Mouse (Mus musculus) adrenal gland, adult 18-20 months (tissue): ENCODE results near the gene Mcmbp. TPM values are rescaled to one million over a fixed set of nuclear protein-coding genes. Genes with fewer than 3 reads are reported as not detected.
A peak's percentile ranks its signal among the peaks of the same experiment; 100 is the strongest.
"Not testable (repeated sequence)": the region's sequence is repeated elsewhere in the genome, so short reads cannot be mapped to it uniquely, and the experiment has no call there.

Experiments
- DNase-seq, 2 experiments: peaks; one replicate each; pipeline ENCODE4 v3.0.0; 2021 to 2022; ENCODE audit warnings: low spot score in 2 of 2
- total RNA-seq, 2 experiments: library from RNA; stranded (reverse); gene quantifications; 1 replicate in 1 of 2; 2 replicates in 1 of 2; pipeline ENCODE4 v1.2.3; 2021

Gene Mcmbp
- total RNA-seq, 2 experiments from 2014 or later: 29.4 to 34.5 TPM

DNA sequence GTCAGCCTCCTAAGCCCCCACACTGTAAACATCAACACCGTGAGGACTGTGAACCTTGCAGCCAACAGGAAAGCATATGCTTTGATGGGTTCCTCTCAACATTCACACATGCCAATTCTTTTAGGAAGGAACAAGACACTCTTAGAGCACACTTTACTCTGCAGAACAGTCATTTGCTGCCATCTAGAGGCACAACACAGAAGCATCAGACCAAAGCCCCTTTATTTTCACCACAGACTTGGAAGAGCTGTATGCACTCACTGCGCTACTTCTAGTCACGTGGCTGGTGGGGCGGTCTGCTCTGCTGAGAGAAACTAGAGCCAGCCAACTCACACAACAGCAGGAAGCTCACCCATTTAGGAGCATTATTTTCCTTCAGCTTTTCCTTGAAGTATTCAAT, 15.5 kb downstream of the Mcmbp start:
- peak; percentile 18 to 27 for DNase-seq

GRCm38 (mm10) chr7:128717991-128718390, 22.3 kb downstream of the Mcmbp start:
- no peak for DNase-seq

DNA sequence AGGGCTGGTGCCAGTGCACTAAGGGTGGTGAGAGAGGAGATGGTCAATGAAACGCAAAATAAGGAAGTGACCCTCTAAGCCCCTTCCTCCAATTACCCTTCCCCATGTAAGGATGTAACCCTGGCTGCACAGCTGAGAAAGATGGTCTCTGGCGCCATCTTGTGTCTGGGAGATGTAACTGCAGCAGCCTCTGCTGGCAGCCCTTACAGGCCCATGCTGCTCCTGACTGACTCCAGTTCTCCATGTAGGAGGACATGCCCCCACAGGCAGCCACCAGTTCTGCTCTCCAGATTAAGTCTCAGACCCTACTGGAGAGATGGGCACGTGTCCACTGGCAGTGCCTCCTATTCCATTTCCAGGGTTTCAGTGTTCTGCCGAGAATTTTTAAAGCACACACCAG, 34.6 kb downstream of the Mcmbp start:
- DNase-seq: peak; percentile 64 to 70

DNA sequence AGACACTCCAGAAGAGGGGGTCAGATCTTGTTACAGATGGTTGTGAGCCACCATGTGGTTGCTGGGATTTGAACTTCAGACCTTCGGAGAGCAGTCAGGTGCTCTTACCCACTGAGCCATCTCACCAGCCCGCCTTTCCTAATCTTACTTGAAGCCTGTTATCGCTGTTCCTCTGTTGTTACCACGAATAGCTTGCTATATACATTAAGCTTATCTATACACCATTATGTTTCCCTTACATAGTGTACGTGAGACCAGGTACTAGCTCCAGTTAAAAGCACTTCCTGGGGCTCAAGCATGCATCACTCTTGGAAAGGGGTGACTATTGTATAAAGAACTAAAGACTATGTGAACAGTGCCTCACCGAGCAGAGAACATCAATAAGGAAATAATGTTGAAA, 40.3 kb downstream of the Mcmbp start:
- DNase-seq: not testable (repeated sequence)

DNA sequence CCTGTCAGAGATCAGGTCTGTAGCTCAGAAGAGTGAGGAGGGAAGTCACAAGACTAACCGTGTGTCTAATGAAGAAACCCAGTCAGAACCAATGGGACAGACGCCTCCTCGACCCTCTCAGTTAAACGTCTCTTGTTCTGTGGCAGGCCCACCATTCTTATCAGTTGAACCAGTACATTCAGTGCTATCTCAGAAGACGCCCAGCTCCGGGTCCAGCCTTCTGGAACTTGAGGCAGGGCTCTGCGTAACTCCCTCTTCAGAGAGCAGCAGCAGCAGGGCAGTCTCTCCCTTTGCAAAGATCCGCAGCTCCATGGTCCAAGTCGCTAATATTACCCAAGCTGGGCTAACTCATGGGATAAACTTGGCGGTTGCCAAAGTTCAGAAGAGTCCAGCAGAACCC, 45.4 kb downstream of the Mcmbp start:
- no peak for DNase-seq

DNA sequence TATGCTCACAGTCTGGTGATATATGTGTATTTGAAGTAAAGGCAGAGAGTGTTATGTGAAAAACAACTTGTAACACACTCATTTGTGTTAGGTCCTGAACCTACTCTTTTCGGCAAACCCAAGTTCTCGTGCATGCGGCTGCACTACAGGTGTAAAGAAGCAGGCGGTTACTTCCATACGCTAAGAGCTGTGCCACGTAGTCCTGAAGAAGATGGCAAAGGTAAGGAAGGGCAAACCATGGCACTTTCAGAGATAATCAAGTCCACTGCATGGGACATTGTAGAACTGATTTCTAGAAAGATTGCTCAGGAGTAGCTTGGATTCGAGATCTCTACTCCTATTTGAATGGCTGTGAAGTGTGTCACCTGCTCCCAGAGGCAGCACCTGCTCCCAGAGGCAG, 48.1 kb downstream of the Mcmbp start:
- no peak for DNase-seq

DNA sequence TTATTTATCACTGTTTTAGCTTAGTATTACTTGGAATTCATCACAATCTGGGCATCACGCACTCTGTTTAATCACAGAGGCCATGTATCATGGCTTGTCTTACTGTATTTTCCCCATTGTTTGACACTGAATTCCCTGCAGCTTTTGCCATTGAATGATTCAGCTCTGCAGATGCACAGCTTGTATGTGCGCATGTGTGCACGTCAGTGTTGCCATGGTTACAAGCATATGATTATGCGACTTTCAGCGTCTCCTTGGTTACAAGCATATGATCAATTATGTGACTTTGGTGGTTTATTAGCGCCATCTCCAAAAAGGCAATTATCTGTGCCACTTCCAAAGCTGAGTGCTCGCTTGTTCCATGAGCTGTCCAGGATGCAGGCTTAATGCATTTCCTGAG, 49.5 kb downstream of the Mcmbp start:
- DNase-seq: no peak

GRCm38 (mm10) chr7:128690070-128690469, 50.2 kb downstream of the Mcmbp start:
- peak; percentile 91 to 92 for DNase-seq

DNA sequence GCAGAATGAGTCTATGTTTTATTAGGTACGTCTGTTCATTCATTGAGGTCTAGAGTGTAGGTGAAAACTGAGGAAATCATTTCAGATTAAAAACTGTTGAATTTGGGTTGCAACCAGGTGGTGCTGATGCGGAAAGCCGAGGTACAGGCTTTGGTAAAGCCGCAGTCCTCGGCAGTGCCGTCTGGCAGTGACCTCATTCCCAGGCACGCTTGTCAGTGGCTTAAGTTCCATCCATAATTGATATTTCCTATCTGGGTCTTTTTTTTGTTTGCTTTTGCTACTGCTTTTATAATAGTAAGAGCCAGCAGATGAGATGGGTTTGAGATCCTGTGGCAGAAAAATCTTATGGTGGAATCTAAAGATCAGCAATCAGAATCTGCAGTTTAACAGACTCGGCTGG, 50.9 kb downstream of the Mcmbp start:
- DNase-seq: no peak

GRCm38 (mm10) chr7:128687821-128688564, 52.3 kb downstream of the Mcmbp start:
- peak; percentile 64 to 65 for DNase-seq

DNA sequence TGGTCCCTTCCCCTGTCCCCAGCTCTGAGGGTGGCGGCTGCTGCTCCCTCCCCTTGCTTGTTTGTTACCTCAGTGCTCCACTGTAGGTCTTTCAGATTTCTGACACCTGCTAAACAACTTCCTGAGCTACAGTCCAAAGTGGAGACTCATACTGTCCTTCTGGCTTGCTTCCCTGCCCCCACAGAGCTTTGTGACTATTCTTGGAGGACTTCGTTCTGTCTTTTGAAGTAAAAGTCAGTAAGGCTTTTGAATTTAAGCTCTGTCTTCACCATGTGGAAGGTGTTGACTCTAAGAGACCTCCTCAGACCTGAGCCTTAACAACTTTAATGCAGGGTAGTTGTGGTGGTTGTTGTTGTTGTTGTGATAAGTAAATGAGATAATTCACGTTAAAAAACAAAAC, 61.7 kb downstream of the Mcmbp start:
- DNase-seq: no peak

DNA sequence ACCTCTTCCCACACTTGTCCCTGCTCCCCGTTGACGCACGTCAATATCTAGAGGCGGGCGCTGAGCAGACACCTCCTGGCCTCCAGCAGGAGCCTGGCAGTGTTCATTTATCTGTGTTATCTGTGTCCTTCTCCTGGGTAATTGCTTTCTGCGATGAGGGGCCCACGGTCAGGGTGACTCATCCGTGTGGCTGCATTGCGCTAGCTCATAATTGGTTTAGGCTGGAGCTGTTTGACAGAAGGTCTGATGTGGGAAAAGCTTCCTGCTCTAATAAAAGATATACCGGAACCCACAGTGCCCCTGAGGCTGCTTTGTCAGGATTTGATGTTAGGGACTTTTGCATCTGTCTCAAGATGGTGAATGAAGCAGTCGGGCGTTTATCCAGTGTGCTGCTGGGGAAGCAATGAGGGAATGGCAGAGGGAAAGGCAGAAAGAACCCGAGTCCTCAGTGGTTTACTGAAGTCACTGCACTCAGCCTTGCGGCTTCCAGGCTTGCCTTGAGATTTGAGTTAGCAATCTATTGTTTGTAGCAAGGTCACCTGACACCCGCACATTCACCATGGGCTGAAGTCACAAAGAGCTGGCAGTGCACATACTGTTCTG, 67.8 kb downstream of the Mcmbp start:
- peak; percentile 32 to 57 for DNase-seq

DNA sequence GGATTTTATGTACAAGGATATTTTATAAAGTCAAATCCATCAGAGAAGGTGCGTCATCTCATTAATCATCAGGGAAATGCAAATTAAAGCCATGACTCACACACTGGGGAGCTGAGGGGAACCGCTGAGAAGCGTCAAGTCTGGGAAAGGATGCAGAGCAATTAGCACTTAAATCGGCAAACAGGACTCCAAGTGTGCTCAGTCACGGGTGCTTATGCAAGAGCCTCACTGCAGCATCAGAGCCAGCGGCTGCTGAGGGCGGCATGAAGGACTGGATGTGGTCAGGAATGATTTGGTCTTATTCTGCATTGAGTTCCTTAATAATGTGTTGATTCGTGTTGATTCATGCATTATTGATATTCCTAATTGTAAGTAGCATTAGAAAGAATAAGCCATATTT, 68.3 kb downstream of the Mcmbp start:
- no peak for DNase-seq

- no peak for DNase-seq
Observed at GRCm38 (mm10) chr7:128668831-128669230, 71.5 kb downstream of the Mcmbp start.

GRCm38 (mm10) chr7:128667788-128668187, 72.5 kb downstream of the Mcmbp start:
- DNase-seq: no peak

- no peak for DNase-seq
Observed at GRCm38 (mm10) chr7:128664861-128665377, 75.4 kb downstream of the Mcmbp start.

GRCm38 (mm10) chr7:128663906-128664305, 76.4 kb downstream of the Mcmbp start:
- no peak for DNase-seq

DNA sequence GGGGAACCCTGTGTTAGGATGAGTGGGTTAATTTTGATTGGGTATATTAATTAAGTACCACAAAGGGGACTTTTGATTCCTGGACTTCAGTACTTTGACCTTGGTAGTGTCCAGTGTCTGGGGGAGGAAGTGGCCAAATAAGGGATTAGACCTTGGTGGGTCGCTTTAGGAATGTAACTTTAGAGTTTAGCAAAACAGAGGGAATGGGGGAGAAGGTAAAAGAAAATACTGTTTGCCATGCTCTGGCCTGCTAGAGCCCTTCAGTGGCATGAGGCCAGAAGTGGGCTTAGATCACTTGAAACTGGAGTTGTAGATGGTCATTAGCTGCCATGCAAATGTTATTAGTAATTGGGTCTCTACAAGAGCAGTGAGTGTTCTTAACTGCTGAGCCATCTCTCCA, 83.3 kb downstream of the Mcmbp start:
- no peak for DNase-seq
